Mouse (Mus musculus) layer of hippocampus, postnatal 14 days (tissue): ENCODE data around the gene Fam216a. TPM values are rescaled to one million over a fixed set of nuclear protein-coding genes. Genes with fewer than 3 reads are reported as not detected.
"Not testable (repeated sequence)": the region's sequence is repeated elsewhere in the genome, so short reads cannot be mapped to it uniquely, and the experiment has no call there.

ENCODE experiments used
- DNase-seq, 2 experiments: peaks; one replicate each; pipeline ENCODE4 v3.0.0; 2021 to 2022; ENCODE audit warnings: low spot score in 2 of 2, mixed read lengths in 1 of 2
- long read RNA-seq, 2 experiments: library from polyadenylated mRNA; stranded (forward); transcript quantifications; one replicate each; pipeline ENCODE4 v2.0.0; 2021
- total RNA-seq, 2 experiments: library from RNA; stranded (reverse); gene quantifications; 2 replicates each; pipeline ENCODE4 v1.2.3; 2021

Gene Fam216a
- 10 to 100 TPM; 75.9 to 80.7 TPM for total RNA-seq
- long read RNA-seq, experiment 1, transcript Fam216a-201 (7 exons, 1,388 nt), result major isoform, 75 of 84 reads
- long read RNA-seq, experiment 1, partial matches to known transcripts, result 4 of 84 reads
- long read RNA-seq, experiment 1, other reads (novel, unspliced or antisense), result 5 of 84 reads
- long read RNA-seq, experiment 2, transcript Fam216a-201 (7 exons, 1,388 nt), result major isoform, 133 of 151 reads
- long read RNA-seq, experiment 2, partial matches to known transcripts, result 5 of 151 reads
- long read RNA-seq, experiment 2, other reads (novel, unspliced or antisense), result 13 of 151 reads

- DNase-seq, result peak; percentile 99 to 100
Observed at GRCm38 (mm10) chr5:122372192-122372769, at the start of gene Fam216a. Gene Fam216a, minus strand, starts transcription at chr5:122372364.

- no peak for DNase-seq
Observed at GRCm38 (mm10) chr5:122421271-122422068, 49.3 kb upstream of the Fam216a start, which contains the start of gene Anapc7. Gene Anapc7, plus strand, starts transcription at chr5:122421693.

GRCm38 (mm10) chr5:122420676-122421075, 48.5 kb upstream of the Fam216a start:
- not testable (repeated sequence) for DNase-seq

- no peak for DNase-seq
Observed at GRCm38 (mm10) chr5:122415465-122415864, 43.3 kb upstream of the Fam216a start.

- no peak for DNase-seq
Observed at GRCm38 (mm10) chr5:122414351-122414750, 42.2 kb upstream of the Fam216a start.

GRCm38 (mm10) chr5:122412826-122413225, 40.7 kb upstream of the Fam216a start:
- DNase-seq, result no peak

GRCm38 (mm10) chr5:122411892-122412291, 39.7 kb upstream of the Fam216a start:
- DNase-seq, result no peak

- no peak for DNase-seq
Observed at GRCm38 (mm10) chr5:122409692-122410645, 37.8 kb upstream of the Fam216a start.

- DNase-seq, result no peak
Observed at GRCm38 (mm10) chr5:122405537-122405936, 33.4 kb upstream of the Fam216a start.

GRCm38 (mm10) chr5:122403362-122403761, 31.2 kb upstream of the Fam216a start:
- no peak for DNase-seq

- DNase-seq, result peak; percentile 44 to 68
Observed at GRCm38 (mm10) chr5:122402772-122403171, 30.6 kb upstream of the Fam216a start.

- DNase-seq, result no peak
Observed at GRCm38 (mm10) chr5:122402160-122402559, 30.0 kb upstream of the Fam216a start.

GRCm38 (mm10) chr5:122401303-122401640, 29.1 kb upstream of the Fam216a start:
- DNase-seq, result peak; percentile 65 to 72

GRCm38 (mm10) chr5:122400628-122401302, 28.6 kb upstream of the Fam216a start:
- peak; percentile 34 to 55 for DNase-seq

- no peak for DNase-seq
Observed at GRCm38 (mm10) chr5:122399871-122400270, 27.7 kb upstream of the Fam216a start.

GRCm38 (mm10) chr5:122397495-122397894, 25.3 kb upstream of the Fam216a start:
- no peak for DNase-seq

- no peak for DNase-seq
Observed at GRCm38 (mm10) chr5:122396791-122397190, 24.6 kb upstream of the Fam216a start.

GRCm38 (mm10) chr5:122393887-122394286, 21.7 kb upstream of the Fam216a start:
- DNase-seq, result peak; percentile 55 to 74

- peak in 1 of 2 experiments; percentile 22 for DNase-seq
Observed at GRCm38 (mm10) chr5:122392227-122393004, 20.3 kb upstream of the Fam216a start.
